Mouse (Mus musculus): ENCODE measurements around the gene Tubd1. TPM values are rescaled to one million over a fixed set of nuclear protein-coding genes. Genes with fewer than 3 reads are reported as not detected.

Tubd1 gene
- total RNA-seq, 2 experiments from 2014 or later, result 5.5 to 6.5 TPM

DNA sequence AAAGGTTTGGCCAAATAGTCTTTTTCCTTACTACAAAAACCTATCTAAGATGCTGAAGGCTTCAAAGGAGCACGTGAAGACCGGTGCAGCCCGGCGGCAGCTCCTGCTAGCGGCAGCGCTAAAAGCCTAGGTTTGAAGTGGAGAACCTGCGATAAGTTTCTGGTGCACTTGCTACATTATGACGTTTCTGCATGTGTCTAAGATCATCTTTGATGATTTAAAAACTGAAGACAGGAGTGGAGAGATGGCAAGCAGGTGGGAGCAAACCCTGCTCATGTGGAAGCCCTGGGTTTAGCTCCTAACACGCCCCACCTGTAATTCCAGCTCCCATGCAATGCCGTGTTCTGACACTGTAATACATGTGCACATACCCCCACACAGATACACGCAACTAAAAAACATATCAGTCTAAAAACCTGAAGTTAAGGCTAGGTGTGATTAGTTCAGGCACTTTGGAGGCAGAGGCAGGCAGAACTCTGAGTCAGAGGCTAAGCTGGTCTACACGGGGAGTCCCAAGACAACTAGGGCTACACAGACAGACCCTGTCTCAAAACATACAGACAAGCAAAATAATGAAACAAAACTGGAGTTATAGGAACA, 37.3 kb downstream of the Tubd1 start:
- no peak for DNase-seq
- intact Hi-C loops (cut with DNase I), result no loop called here

DNA sequence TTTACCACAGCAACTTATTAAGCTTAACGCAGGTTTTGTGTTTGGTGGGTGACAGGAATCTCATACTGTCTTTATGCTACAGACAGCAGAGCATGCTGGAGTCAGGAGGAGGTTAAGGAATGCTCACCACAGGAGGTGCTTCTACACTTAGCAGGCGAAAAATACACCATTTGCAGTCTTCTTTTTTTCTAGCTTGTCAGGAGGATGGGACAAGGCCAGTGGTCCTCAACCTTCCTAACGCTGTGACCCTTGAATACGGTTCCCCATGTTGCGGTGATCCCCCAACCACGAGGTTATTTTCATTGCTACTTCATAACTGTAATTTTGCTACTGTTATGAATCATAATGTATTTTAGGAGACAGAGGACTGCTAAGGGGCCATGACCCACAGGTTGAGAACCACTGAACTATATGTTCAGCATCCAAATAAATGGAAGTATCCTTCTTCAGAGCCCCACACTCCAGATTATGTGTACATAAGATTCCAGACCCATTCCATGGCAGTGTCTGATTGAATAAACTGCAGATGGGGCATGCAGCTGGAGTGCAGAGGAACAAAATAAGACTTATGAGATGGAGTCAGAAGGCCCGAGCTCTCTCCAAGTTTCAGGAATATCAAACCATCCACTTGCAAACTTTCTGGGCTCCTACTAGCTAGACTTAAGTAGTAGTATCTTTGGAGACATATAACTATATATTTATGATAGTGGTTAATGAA, 37.9 kb downstream of the Tubd1 start:
- intact Hi-C loops (cut with DNase I), result no loop called here
- no peak for DNase-seq

DNA sequence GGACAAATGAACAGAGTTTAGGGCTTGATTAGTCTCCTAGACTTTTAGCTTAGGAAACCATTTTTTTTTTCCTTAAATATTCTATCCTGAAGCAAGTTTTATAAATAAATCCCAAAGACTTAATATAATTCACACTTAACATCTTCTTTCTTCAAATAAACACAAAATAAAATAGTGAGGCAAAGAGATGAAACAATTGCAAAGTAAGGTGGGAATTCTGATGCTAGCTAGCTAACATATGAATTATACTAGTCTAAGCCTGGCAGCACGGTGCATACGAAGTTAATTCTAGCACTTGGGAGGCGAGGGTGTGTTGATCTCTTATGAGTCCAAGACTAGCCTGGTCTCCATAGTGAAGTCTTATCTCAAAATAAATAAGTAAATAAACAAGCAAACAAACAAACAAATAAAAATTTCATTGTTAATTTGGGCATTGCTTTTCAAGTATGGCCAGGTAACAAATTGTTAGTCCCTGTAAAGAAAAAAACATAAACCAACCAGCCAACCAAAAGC, 38.6 kb downstream of the Tubd1 start:
- no peak for DNase-seq
- intact Hi-C loops (cut with DNase I), result no loop called here

DNA sequence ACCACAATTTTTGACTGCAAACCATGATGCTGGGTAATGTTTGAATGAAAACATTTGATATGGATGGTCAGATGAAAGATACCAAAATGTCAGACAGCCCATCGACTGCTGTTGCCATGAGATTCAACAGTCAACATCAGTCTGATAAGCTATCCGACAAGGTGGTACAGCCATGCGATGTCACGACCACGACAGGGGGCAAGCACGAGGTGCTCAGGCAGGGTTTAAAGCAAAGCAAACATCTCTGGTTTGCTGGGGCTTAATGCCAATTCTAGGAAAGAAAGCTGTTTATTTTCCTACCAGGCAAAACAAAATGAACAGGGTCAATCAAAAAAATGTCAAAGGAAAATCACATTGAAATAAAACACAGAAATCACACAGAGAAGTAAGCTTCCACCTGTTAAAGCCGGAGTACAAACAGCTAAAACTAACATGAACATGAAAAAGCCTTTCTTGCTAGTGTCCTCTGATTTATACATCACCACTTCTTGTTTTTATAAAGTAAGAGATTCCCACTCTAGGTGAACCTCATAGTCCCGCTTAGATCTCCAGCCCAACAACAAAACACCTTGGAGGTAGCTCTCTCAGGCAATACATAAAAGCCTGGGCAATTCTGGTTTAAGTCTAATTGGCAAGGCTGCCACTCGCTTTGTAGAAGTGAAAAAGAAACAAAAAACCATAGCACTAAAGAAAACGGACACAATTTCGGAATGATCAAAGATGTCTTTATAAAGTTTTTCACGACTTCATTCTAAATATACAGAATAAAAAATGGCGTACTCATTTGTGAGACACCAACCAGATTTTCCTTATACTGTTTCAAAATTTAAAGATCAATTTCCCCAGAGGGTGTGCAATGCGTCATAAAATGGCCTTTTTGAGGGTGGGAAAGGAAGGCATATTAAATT, 39.5 kb downstream of the Tubd1 start:
- intact Hi-C loops (cut with DNase I), result no loop called here
- DNase-seq, result no peak

DNA sequence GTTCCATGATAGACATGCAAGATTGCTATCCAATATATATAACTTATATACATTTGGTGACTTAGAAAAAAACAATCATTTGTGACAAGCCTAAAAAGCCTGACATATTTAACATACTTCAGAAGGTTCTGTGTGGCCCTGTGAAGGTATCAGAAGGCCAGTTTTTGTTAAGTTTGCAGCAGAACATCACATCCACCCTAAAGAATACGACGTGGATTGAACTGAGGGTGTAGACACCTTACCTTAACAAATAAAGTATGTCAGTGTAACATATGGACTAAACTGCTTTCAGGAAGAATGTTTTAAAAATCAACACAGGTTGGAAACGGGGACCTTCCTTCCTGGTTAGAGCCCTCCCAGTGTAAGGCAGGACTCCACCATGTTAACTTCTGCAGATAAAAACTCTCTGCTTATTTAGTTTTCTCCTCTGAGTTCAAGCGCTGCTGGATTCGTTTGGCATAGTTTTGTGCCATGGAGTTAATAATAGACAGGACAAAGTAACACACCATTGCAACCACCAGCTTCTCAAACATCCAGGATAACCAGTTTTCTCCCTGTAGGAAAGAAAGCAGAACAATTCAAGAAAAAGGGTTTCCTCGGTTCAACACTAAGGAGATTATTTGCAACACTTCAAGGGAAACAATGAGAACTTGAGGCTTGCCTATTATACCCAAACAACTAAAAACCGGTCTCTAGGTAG, 40.3 kb downstream of the Tubd1 start:
- no peak for DNase-seq
- intact Hi-C loops (cut with DNase I), result no loop called here

DNA sequence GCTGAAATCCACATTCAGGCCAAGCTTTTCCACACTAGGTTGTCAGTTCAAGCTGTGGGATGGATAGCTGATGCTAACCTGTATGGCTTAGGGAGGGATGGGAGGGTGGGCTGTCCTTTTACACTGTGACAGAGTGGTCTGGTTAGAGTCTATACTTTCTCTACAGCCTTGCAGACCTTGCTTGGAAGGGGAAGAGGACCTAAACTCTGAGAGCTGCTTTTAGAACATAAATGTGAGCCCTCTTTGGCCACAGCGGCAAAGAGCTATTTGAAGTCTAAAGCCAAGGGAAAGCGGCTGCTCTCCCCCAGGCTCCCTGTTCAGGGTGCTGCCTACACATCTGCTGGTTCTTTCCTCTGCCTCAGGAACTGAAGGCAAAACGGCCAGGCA, 40.8 kb downstream of the Tubd1 start:
- no peak for DNase-seq
- intact Hi-C loops (cut with DNase I), result no loop called here

DNA sequence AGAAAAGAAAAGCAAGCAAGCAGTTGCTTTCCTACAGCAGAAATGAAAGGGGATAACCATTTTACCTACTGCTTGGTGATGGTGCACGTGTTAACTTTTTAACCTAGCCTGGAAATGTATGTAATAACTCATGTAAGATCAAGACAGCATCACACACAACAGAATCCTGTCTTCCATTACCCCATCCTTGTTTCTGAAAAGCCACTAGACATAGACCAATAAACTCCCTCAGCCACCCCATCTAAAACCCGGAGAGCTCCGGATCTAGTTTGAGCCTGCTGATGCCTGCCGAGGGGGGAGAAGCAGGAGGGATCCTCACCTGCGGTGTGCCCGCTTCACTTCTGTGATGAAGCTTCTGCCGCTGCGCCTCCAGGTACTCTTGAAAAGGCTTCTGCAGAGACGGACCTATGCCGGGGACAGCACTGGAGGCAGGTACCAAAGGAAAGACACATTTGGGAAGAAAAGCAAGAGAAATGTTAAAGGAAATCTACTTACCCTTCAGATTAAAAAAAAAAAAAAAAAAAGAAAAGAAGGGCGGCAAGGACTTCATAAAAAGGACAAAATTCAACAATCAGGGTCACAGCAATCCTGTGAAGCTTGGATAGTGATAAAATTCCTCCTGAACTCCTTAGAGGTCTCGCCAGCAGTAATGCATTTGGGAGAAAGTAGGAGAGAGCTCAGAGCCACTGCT, 41.5 kb downstream of the Tubd1 start:
- DNase-seq, result peak in 1 of 2 experiments; percentile 16
- intact Hi-C loops (cut with DNase I), result no loop called here

DNA sequence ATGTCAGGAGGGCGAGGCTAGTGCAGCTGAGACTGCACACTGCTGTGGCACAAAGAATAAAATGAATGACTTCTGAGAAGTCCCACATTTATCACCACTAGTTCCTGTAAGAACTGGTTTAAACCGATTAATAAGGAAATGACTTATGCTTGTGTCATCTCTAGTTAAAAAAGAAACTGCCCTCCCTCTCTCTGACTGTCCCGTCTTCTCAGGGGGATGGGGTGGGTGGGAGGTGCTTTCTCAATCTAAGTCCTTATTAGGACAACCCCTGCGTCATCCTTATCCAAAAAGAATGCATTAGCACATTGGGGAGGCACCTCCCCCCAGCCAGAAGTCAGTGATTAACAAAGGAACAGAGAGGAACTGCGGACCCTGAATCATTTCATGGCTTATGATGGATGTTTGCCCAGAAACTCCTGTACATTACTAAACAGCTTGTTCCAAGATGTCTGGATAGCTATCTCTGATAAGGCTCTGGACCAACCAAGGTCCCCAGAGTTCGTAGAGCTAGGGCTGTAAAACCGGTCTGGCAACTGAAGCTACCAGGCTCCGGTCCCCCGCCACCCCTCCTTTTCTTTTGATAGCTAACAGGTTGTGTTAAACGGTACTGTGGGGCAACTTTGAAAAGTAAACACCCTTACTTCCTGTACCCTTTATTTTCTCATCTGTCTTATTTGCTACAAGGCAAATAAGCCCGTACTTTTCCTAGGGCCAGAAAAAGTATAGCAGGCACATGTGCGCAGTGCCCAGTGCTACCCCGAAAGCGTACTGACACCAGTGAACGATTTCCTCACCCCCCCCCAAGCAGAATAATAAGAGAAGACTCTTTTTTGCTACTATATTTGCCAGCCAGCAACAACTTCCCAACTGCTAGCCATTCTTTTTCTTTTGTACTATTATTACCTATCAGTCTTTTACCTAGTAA, 42.3 kb downstream of the Tubd1 start:
- peak; percentile 8 to 13 for DNase-seq
- intact Hi-C loops (cut with DNase I), result no loop called here

DNA sequence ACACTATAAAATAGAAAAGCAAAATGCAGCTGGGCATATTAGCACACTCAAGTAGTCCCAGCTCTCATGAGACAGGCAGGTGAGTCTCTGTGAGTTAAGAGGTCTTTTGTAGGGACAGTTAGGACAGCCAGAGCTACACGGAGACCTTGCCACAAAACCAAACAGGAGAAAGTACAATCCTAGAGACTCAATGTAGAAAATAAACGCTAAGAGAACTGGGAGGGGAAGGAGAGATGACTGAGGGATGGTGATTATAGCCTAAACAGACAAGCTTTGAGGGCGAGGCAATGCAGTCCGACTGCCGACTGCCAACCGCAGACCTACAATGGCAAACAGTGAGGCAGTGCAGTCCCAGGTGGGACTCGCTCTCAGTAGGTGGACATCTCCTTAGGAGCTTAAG, 43.0 kb downstream of the Tubd1 start:
- intact Hi-C loops (cut with DNase I), result no loop called here
- no peak for DNase-seq

DNA sequence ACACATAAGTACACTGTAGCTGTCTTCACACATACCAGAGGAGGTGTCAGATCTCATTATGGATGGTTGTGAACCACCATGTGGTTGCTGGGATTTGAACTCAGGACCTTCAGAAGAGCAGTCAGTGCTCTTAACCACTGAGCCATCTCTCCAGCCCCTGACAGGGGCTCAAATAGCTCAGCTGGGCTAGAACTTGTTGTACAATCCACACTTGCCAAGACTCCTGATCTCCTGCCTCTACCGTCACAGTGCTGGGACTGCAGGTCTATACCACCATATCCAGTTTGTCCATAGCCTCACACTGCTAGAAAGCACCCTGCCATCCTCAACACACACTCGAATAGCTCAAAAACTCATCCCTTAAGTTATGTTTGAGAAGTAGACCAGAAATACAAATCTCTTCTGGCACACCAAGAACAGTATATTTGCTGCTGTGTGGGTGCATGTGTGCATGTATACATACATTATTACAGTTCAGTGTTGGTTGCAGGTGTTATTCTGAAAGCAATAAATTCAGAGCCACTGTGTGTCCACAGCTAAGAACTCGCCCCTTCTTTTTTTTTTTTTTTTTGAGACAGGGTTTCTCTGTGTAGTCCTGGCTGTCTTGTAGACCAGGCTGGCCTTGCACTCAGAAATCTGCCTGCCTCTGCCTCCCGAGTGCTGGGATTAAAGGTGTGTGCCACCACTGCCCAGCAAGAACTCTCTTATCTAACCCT, 44.0 kb downstream of the Tubd1 start:
- no peak for DNase-seq
- intact Hi-C loops (cut with DNase I), result no loop called here

DNA sequence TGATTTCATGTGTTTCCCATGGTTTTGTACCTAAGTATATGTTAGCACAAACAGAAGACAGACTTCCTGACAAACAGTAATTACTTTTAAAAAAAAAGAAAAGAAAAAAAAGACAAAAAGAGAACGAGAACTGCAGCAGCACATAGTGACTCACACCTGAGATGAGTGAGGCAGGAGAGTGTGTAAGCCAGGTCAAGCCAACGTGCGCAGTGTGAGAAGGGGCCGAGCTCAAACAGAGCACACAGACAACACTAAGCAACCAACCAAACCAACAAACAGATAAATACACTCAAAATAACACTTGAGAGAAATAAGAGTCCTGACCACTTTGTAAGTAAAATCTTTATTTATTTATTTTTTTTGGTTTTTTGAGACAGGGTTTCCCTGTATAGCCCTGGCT, 45.3 kb downstream of the Tubd1 start:
- no peak for DNase-seq
- intact Hi-C loops (cut with DNase I), result no loop called here

DNA sequence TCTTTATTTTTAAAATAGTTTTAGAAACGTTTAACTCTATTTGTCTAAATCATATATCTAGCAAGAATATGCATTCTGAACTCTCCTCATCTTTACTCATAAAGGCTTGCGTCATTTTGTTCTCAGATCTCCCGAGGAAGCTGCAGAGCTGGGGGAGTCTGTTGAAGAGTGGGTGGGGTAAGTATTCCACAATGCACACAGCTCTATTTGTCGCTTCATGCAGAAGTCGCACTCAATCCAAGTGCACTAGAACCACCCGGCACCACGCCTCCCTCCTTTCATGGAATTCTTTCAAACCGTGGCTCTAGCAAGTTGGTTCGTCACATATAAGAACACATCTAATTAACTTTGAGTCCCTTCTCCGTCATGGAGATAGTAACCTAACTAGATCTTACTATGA, 45.8 kb downstream of the Tubd1 start:
- intact Hi-C loops (cut with DNase I), result no loop called here
- DNase-seq, result no peak

DNA sequence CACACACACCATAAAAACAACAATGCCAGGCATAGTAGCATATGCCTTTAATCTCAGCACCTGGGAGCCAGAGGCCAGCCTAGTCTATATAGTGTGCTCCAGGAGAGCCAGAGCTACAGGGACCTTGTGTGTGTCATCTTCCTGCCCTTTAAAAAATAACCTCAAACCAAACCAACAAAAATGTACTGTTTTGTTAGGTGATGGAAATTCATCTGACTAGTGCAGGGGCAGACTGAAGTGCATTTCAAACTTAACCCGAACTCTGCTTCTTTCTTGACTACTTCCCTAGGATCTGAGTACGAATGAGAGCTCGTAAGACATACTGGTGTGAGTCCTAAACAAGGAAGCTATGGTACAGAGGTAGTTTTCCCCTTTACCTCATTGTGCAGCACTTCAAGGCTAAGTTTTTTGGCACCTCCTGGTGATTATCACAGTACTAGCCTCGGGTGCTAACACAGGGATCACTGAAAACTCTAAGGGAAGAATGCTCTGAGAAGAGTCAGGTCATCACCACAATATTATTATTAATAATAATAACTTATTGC, 46.6 kb downstream of the Tubd1 start:
- intact Hi-C loops (cut with DNase I), result no loop called here
- no peak for DNase-seq

DNA sequence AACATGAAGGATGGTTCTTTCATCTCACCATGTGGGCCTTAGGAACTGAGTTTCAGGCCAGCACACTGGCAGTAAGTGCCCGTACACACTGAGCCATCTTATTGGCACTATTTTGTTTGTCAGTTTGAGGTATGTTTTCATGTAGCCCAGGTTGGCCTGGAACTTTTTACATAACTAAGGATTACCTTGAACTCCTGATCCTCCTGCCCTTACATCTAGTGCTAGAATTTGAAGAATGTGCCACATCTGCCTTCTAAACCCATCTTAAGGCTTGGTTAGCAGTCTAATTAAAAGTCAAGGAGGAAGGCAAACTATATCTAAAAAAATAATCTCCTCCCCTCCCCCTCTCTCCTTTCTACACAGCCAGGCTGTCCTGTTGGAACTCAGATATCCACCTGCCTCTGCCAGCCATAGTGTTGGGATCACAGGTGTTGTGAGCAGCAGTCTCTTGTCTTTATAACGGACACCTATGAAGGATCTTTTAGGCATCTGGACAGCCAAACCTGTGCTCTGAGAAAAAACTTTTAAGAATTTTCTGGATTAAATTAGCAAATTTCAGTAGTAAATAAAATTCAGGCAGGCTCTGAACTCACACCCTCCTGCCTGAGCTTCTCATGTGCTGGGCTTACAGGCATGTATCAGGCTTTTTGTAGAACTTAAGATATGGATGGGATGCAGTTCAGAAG, 47.3 kb downstream of the Tubd1 start:
- intact Hi-C loops (cut with DNase I), result no loop called here

DNA sequence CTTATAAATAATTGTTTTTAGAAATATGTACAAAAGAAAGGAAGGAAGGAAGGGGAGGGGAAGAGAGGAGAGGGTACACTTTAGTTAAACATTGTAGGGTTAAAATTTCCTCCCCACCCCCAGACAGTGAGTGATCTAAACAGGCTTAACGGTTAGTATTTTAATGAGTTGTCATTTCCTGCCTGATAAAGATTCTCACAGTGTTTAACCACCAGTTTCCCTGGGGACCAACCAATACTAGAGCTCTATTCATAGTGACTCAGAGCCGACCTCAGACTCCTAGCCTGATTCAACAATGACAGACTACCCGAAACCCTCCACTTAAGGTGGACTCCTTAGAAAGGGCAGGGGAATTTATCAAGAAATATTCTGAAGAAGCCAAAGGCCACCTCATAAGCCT, 48.2 kb downstream of the Tubd1 start:
- no peak for DNase-seq
- intact Hi-C loops (cut with DNase I), result no loop called here

More for the DNA sequence above, 47.3 kb downstream of the Tubd1 start:
- DNase-seq, result no peak

DNA sequence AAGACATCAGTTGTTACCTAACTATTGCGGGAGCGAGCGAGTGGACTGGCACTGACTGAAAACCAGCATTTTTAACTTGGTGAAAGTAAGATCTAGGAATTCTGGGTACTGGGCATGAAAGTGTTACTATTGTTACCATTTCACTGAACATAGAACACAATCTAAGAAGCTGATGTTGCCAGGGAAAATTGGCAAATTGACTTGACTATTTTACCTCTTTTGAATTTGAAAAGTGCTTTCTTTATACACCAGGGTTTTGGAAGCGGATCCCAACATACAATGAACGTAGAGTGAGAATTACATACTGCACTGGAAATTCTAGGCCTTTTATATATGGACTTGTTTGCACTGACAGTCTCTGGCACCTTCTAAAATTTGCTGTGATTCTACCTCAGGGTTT, 48.7 kb downstream of the Tubd1 start:
- no peak for DNase-seq
- intact Hi-C loops (cut with DNase I), result no loop called here

DNA sequence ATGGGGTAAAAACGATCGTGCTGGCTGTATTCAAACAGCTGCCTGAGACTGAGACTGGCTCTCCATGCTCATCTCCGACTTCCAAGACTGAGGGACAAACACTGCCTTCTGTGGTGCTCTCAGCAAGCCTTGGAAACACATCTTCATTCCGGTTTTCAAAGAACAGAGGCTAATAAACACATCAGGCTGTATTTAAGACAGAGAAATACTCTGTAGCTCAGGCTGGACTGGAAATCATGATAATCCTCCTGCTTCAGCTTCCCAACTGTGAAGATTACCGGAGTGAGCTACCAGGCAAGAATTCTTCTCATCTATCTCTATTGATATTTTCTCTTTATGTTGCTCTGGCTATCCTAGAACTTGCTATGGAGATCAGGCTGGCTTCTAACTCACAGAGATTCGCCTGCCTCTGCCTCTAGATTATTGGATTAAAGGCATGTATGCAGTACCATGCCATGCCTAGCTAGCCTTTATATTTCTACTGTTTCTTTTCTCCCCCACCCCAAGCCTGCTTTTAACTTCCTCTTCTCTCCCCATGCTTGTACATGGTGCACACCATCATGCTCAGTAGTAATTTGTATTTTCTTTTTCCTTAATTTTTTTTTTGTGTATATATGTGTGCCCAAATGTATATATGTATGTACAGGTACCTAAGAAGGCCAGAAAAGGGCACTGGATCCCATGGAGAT, 49.5 kb downstream of the Tubd1 start:
- intact Hi-C loops (cut with DNase I), result no loop called here
- DNase-seq, result no peak
